Mouse (Mus musculus) cerebellum, adult 9-11 months (tissue): Measurements from ENCODE around the gene Mpzl1.

ENCODE experiments used
- DNase-seq: peaks from one replicate; pipeline ENCODE4 v3.0.0; 2022

Gene Mpzl1

DNA sequence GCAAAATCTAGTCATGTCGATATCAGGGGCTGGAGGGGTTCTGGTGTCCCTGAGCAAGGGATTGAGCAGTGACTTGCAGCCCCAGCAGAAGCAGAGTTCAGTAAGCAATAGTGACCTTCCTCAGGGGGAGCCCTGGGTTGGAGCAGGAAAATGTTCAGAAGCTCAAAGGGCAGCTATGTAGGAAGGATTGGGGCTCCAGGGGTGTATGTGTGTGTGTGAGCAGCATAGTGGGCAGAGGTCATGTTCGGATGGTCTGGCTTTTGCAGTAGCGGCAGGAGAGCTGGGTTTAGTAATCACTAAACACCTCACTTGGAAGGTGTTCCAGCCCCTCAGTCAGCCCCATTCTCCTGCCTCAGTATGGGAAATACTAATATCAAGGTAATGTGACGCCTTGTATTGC, 58.3 kb downstream of the Mpzl1 start:
- DNase-seq = no peak

DNA sequence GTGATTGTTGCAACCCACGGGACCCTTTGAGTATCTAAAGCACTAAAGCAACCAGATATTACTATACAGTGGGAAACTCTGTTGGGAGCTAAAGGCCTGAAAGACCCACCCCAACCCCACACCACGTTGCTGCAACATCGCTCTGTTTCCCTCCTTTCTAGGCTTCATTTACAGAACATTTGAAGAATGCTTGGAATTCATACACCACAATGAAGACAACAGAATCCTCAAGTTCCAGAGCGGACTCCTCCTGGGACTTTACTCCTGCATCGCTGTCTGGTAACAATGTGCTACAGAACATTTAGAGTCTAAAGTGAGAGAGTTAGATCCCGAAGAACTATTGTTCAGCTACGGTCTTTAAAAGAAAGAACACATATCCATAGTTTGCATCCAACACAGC, 66.9 kb downstream of the Mpzl1 start:
- no peak for DNase-seq

GRCm38 (mm10) chr1:165565283-165565682, 69.1 kb downstream of the Mpzl1 start:
- no peak for DNase-seq

- peak; percentile 75 for DNase-seq
Measured at GRCm38 (mm10) chr1:165559073-165559472, 75.3 kb downstream of the Mpzl1 start.

- DNase-seq = no peak
Measured at GRCm38 (mm10) chr1:165556711-165557110, 77.6 kb downstream of the Mpzl1 start.
